Mouse (Mus musculus): ENCODE results near the gene Gm11034. TPM values are rescaled to one million over a fixed set of nuclear protein-coding genes. Genes with fewer than 3 reads are reported as not detected.

Gene Gm11034
- polyA plus RNA-seq, 1 experiment from 2014 or later: not detected

- Histone ChIP-seq H3K27me3 (no peaks in the 10 kb centered on the region), H3K4me3 (no peak overlapping the region), H3K9me3 (replicated peaks) (no peaks in the 10 kb centered on the region), H3K27ac (no peak overlapping the region), H3K4me1 (replicated peaks) (peaks cover 5% of the 10 kb centered on the region; the same call in 1 of the 2 replicates), H3K36me3 (peaks cover 65% of the 10 kb centered on the region), H3K4me2 (no peak overlapping the region), H3K9ac (no peak overlapping the region)
- WGBS: 85% methylated on average over 3 of the region's 3 CpGs
- ATAC-seq (replicated peaks; ENCODE audit: insufficient number of reproducible peaks, insufficient read depth, low FRiP score, low read depth): no peak
Observed at GRCm38 (mm10) chr8:72169098-72169668, 44.3 kb downstream of the Gm11034 start.

Other genes with a start within 250 kb of the Gm11034 start
- gene Cyp4f18, start 204.0 kb downstream of the Gm11034 start, polyA plus RNA-seq (2015; fragmentation: Nextera tagmentation; extraction: Ambion mirVana): 1.1 and 1.5 TPM in 2 replicates
- gene Olfr372, start 172.4 kb downstream of the Gm11034 start, polyA plus RNA-seq (2015; fragmentation: Nextera tagmentation; extraction: Ambion mirVana): not detected in 2 replicates
- not detected in 2 replicates for gene Olfr373, start 130.5 kb downstream of the Gm11034 start, polyA plus RNA-seq (2015; fragmentation: Nextera tagmentation; extraction: Ambion mirVana)
- gene Olfr374, start 106.6 kb downstream of the Gm11034 start, polyA plus RNA-seq (2015; fragmentation: Nextera tagmentation; extraction: Ambion mirVana): not detected in 2 replicates
- 330 and 373 TPM in 2 replicates for gene Tpm4, start 78.7 kb downstream of the Gm11034 start, polyA plus RNA-seq (2015; fragmentation: Nextera tagmentation; extraction: Ambion mirVana)
- gene Rab8a, start 52.4 kb downstream of the Gm11034 start, polyA plus RNA-seq (2015; fragmentation: Nextera tagmentation; extraction: Ambion mirVana): 68.4 and 77.8 TPM in 2 replicates
- gene Hsh2d, start 24.0 kb downstream of the Gm11034 start, polyA plus RNA-seq (2015; fragmentation: Nextera tagmentation; extraction: Ambion mirVana): 0.20 and 0.27 TPM in 2 replicates
- gene Cib3, start 799 bp downstream of the Gm11034 start, polyA plus RNA-seq (2015; fragmentation: Nextera tagmentation; extraction: Ambion mirVana): not detected in 2 replicates
- gene Fam32a, start 6.1 kb upstream of the Gm11034 start, polyA plus RNA-seq (2015; fragmentation: Nextera tagmentation; extraction: Ambion mirVana): 41.0 and 45.6 TPM in 2 replicates
- gene Ap1m1, start 26.4 kb upstream of the Gm11034 start, polyA plus RNA-seq (2015; fragmentation: Nextera tagmentation; extraction: Ambion mirVana): 96.3 and 113 TPM in 2 replicates
- gene Gm10282, start 91.6 kb upstream of the Gm11034 start, polyA plus RNA-seq (2015; fragmentation: Nextera tagmentation; extraction: Ambion mirVana): 14.8 and 15.9 TPM in 2 replicates
- gene Klf2, start 105.4 kb upstream of the Gm11034 start, polyA plus RNA-seq (2015; fragmentation: Nextera tagmentation; extraction: Ambion mirVana): 18.5 and 19.5 TPM in 2 replicates
- gene Eps15l1, start 207.8 kb upstream of the Gm11034 start, polyA plus RNA-seq (2015; fragmentation: Nextera tagmentation; extraction: Ambion mirVana): 30.5 and 42.0 TPM in 2 replicates
- 1.1 and 1.2 TPM in 2 replicates for gene Calr3, start 230.2 kb upstream of the Gm11034 start, polyA plus RNA-seq (2015; fragmentation: Nextera tagmentation; extraction: Ambion mirVana)
- 8.6 and 11.0 TPM in 2 replicates for gene 1700030K09Rik, start 230.2 kb upstream of the Gm11034 start, polyA plus RNA-seq (2015; fragmentation: Nextera tagmentation; extraction: Ambion mirVana)

All from heart, embryonic 15.5 days (tissue).